Mouse (Mus musculus) hindbrain, embryonic 12.5 days (tissue): ENCODE data around the gene Golgb1. TPM values are rescaled to one million over a fixed set of nuclear protein-coding genes. Genes with fewer than 3 reads are reported as not detected.
"Not testable (repeated sequence)": the region's sequence is repeated elsewhere in the genome, so short reads cannot be mapped to it uniquely, and the experiment has no call there.

Experiments used
- ATAC-seq: fragments of 200-750 bp; cut with Nextera tagmentation; 2 replicates; pipeline ENCODE4 v1.8.0; 2017; ENCODE audit warnings: moderate TSS enrichment; ENCODE audit not compliant: low FRiP score
- H3K27ac ChIP-seq: fragments of 300-500 bp; sonication (generic); 2 replicates; pipeline ENCODE4 v1.5.1; 2016; ENCODE audit warnings: mild to moderate bottlenecking
- H3K27me3 ChIP-seq: fragments of 300-500 bp; sonication (generic); 2 replicates; pipeline ENCODE4 v1.6.1; 2016; ENCODE audit warnings: mild to moderate bottlenecking
- H3K36me3 ChIP-seq: fragments of 300-500 bp; sonication (generic); 2 replicates; pipeline ENCODE4 v1.6.1; 2016; ENCODE audit warnings: mild to moderate bottlenecking
- H3K4me1 ChIP-seq: fragments of 300-500 bp; sonication (generic); 2 replicates; pipeline ENCODE4 v1.6.1; 2016
- H3K4me2 ChIP-seq: fragments of 300-500 bp; sonication (generic); replicated peaks from 2 replicates; pipeline ENCODE4 v1.6.1; 2016; ENCODE audit warnings: mild to moderate bottlenecking
- H3K4me3 ChIP-seq: fragments of 300-500 bp; sonication (generic); 2 replicates; pipeline ENCODE4 v1.5.1; 2016; ENCODE audit warnings: mild to moderate bottlenecking
- H3K9ac ChIP-seq: fragments of 300-500 bp; sonication (generic); 2 replicates; pipeline ENCODE4 v1.6.1; 2016; ENCODE audit warnings: mild to moderate bottlenecking, moderate library complexity
- H3K9me3 ChIP-seq: fragments of 300-500 bp; sonication (generic); replicated peaks from 2 replicates; pipeline ENCODE4 v1.6.1; 2016; ENCODE audit warnings: mild to moderate bottlenecking
- WGBS: fragments of 180-500 bp; shearing (Covaris S2); methylation state at CpG from one replicate; pipeline ENCODE4 v1.1.7; 2016; 5-methylcytosine and 5-hydroxymethylcytosine counted together
- polyA plus RNA-seq: library from polyadenylated mRNA; unstranded; fragments of >200 nt; fragmentation: Nextera tagmentation; extraction: Ambion mirVana; gene quantifications from 2 replicates; pipeline ENCODE4 v1.2.1, GENCODE M21; 2016

Golgb1 gene
- 95.7 and 96.0 TPM in 2 replicates for polyA plus RNA-seq

- peak within 1 kb of the TSS; percentile 91 for H3K4me3 ChIP-seq
- under 1% methylated on average over 43 of the region's 43 CpGs for WGBS
- no peaks in the 10 kb centered on the region for H3K9me3 ChIP-seq
- ATAC-seq, result peak; percentile 100
- peak within 1 kb of the TSS; percentile 84 for H3K27ac ChIP-seq
- peak within 1 kb of the TSS; percentile 78 for H3K4me2 ChIP-seq
- peaks cover 10% of the 10 kb centered on the region for H3K36me3 ChIP-seq
- peak within 1 kb of the TSS; percentile 89 for H3K9ac ChIP-seq
- peaks cover 21% of the 10 kb centered on the region for H3K4me1 ChIP-seq
- no peaks in the 10 kb centered on the region for H3K27me3 ChIP-seq
Measured at GRCm38 (mm10) chr16:36874583-36875275, at the start of gene Golgb1, which contains the start of gene Eaf2. Golgb1 (plus strand) TSS chr16:36875140. Eaf2 (minus strand) TSS chr16:36875003.

GRCm38 (mm10) chr16:36827611-36828053 lies 47.3 kb upstream of the Golgb1 start:
- no peaks in the 10 kb centered on the region for H3K36me3 ChIP-seq
- WGBS, result 5% methylated on average over 11 of the region's 11 CpGs
- no peak overlapping the region for H3K27ac ChIP-seq
- no peaks in the 10 kb centered on the region; the same call in 1 of the 2 replicates for H3K27me3 ChIP-seq
- H3K4me3 ChIP-seq, result peak overlapping the region; percentile 73
- peaks cover 10% of the 10 kb centered on the region for H3K4me1 ChIP-seq
- H3K4me2 ChIP-seq, result peak overlapping the region; percentile 79
- ATAC-seq, result no peak; the same call in 1 of the 2 replicates
- H3K9ac ChIP-seq, result 0 out of 2 replicates have a peak overlapping the region, but pooled peaks have one; percentile 78
- no peaks in the 10 kb centered on the region for H3K9me3 ChIP-seq

- Histone ChIP-seq H3K9me3 (no peaks in the 10 kb centered on the region), H3K4me2 (peak within 1 kb of the TSS; percentile 79), H3K4me1 (peaks cover 10% of the 10 kb centered on the region), H3K27ac (peak within 1 kb of the TSS; percentile 76), H3K9ac (peak within 1 kb of the TSS; percentile 78), H3K4me3 (peak within 1 kb of the TSS; percentile 73), H3K27me3 (no peaks in the 10 kb centered on the region; the same call in 1 of the 2 replicates), H3K36me3 (no peaks in the 10 kb centered on the region)
- peak; percentile 99 for ATAC-seq
- WGBS, result under 1% methylated on average over 64 of the region's 64 CpGs
Measured at GRCm38 (mm10) chr16:36828054-36828786, 46.7 kb upstream of the Golgb1 start, which contains the start of gene Iqcb1. Iqcb1 (plus strand) TSS chr16:36828385.

GRCm38 (mm10) chr16:36828820-36829219 lies 46.1 kb upstream of the Golgb1 start:
- peak; percentile 42; the same call in 1 of the 2 replicates for ATAC-seq
- 5% methylated on average over 11 of the region's 11 CpGs for WGBS

GRCm38 (mm10) chr16:36846894-36847293 lies 28.0 kb upstream of the Golgb1 start:
- WGBS, result 96% methylated on average over 1 of the region's 1 CpGs
- H3K9me3 ChIP-seq, H3K4me2 ChIP-seq, ATAC-seq, H3K27me3 ChIP-seq, H3K4me3 ChIP-seq, H3K27ac ChIP-seq, H3K9ac ChIP-seq, H3K4me1 ChIP-seq: not testable (repeated sequence)
- peaks cover 21% of the 10 kb centered on the region; the same call in 1 of the 2 replicates for H3K36me3 ChIP-seq

More at GRCm38 (mm10) chr16:36828820-36829219, 46.1 kb upstream of the Golgb1 start:
- no peaks in the 10 kb centered on the region; the same call in 1 of the 2 replicates for H3K27me3 ChIP-seq
- peaks cover 10% of the 10 kb centered on the region for H3K4me1 ChIP-seq
- peak overlapping the region; percentile 73 for H3K4me3 ChIP-seq
- peak overlapping the region; percentile 79 for H3K4me2 ChIP-seq
- peak overlapping the region; percentile 78 for H3K9ac ChIP-seq
- peak overlapping the region; percentile 76; the same call in 1 of the 2 replicates for H3K27ac ChIP-seq
- H3K9me3 ChIP-seq, result no peaks in the 10 kb centered on the region
- H3K36me3 ChIP-seq, result no peaks in the 10 kb centered on the region

DNA sequence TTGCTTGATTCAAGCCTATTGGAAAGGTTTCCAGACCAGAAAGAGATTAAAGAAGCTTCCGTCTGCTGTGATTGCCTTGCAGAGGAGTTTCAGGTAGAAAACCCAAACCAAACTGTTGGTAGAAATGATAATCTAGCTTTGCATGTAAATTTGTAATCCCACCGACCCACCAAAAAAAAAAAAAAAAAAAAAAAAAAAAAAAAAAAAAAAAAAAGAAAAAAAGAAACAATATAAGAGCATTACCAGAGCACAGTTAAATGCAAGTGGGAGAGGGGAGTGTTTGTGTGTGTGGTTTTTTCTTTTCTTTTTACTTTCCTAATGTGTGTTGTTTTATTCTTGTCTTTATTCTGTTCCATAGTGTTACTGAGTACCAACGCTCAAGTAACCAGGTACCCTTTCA lies 23.7 kb upstream of the Golgb1 start:
- no peak overlapping the region for H3K4me3 ChIP-seq
- no peak for ATAC-seq
- peaks cover 20% of the 10 kb centered on the region for H3K36me3 ChIP-seq
- H3K9ac ChIP-seq, result no peak overlapping the region
- 93% methylated on average over 3 of the region's 3 CpGs for WGBS
- H3K27ac ChIP-seq, result no peak overlapping the region
- no peaks in the 10 kb centered on the region for H3K4me1 ChIP-seq
- no peaks in the 10 kb centered on the region for H3K27me3 ChIP-seq
- H3K4me2 ChIP-seq, result no peak overlapping the region
- H3K9me3 ChIP-seq, result no peaks in the 10 kb centered on the region

- Histone ChIP-seq H3K9me3 (no peaks in the 10 kb centered on the region), H3K27me3 (no peaks in the 10 kb centered on the region), H3K4me2 (no peak overlapping the region), H3K27ac (no peak overlapping the region), H3K4me1 (no peaks in the 10 kb centered on the region), H3K9ac (no peak overlapping the region), H3K36me3 (peaks cover 35% of the 10 kb centered on the region), H3K4me3 (no peak overlapping the region)
- no peak for ATAC-seq
- WGBS, result 96% methylated on average over 3 of the region's 3 CpGs
Measured at GRCm38 (mm10) chr16:36863585-36863984, 11.4 kb upstream of the Golgb1 start.

- ATAC-seq, result no peak
- H3K36me3 ChIP-seq, result peaks cover 42% of the 10 kb centered on the region
Measured at GRCm38 (mm10) chr16:36869442-36869841, 5.5 kb upstream of the Golgb1 start.

DNA sequence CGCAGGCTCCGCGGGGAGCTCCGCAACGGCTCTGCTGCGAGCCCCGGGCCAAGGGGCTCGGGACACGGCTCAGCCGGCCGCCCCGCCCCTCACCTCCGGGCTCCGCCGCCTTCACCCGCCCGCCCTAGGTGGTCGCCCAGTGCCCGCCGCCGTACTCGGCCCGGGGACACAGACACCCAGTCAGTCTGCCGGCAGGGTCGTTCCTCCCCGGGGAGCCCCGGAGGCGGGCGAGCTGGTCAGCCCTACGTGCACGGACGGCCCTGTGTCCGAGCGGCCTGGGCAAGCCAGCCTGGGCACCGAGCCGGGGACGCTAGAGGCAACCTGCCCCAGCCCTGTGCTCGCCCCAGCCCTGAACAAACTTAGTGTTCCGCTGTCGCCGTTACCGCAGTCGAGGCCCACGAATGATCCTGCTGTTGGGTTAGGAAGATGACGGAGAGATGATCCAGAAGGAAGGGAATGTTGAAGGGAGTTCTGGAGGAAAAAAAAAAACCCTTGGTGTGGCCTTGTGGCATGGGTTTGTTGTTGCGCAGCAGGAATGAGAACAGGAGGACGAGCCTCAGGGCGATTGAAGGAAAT lies 424 bp downstream of the Golgb1 start:
- Histone ChIP-seq H3K36me3 (peaks cover 10% of the 10 kb centered on the region), H3K9me3 (no peaks in the 10 kb centered on the region), H3K27ac (peak overlapping the region; percentile 84), H3K4me1 (peaks cover 23% of the 10 kb centered on the region), H3K4me3 (peak overlapping the region; percentile 91), H3K9ac (peak overlapping the region; percentile 89), H3K27me3 (no peaks in the 10 kb centered on the region), H3K4me2 (peak overlapping the region; percentile 78)
- WGBS, result under 1% methylated on average over 47 of the region's 48 CpGs
- peak; percentile 84 for ATAC-seq

More at GRCm38 (mm10) chr16:36869442-36869841, 5.5 kb upstream of the Golgb1 start:
- H3K9me3 ChIP-seq, result no peaks in the 10 kb centered on the region
- no peak overlapping the region for H3K27ac ChIP-seq
- no peak overlapping the region for H3K4me2 ChIP-seq
- H3K27me3 ChIP-seq, result no peaks in the 10 kb centered on the region
- 97% methylated on average over 2 of the region's 2 CpGs for WGBS
- peaks cover 8% of the 10 kb centered on the region for H3K4me1 ChIP-seq
- no peak overlapping the region for H3K9ac ChIP-seq
- no peak overlapping the region for H3K4me3 ChIP-seq

DNA sequence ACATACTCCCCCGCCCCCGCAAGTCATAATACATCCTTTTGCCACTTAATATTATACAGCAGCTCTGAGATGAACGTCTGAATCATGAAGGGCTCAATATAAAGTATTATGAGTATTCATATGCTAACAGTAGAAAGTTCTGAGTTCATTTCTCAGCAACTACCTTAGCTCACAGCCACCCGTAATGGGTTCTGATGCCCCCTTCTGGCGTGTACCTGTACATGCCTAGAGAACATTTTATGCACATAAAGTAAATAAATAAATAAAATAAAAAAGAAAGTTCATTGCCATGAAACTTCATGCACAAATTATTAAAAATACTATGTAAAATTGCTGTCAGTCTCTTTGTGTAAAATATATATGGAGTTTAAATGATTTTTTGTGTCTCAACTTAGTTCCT lies 2.4 kb downstream of the Golgb1 start:
- Histone ChIP-seq H3K27me3 (no peaks in the 10 kb centered on the region), H3K4me1 (peaks cover 23% of the 10 kb centered on the region), H3K4me3 (no peak overlapping the region), H3K27ac (no peak overlapping the region), H3K36me3 (peaks cover 1% of the 10 kb centered on the region), H3K9ac (no peak overlapping the region), H3K4me2 (no peak overlapping the region), H3K9me3 (no peaks in the 10 kb centered on the region)
- ATAC-seq, result no peak
- 80% methylated on average over 5 of the region's 5 CpGs for WGBS

- no peaks in the 10 kb centered on the region for H3K27me3 ChIP-seq
- H3K36me3 ChIP-seq, result peaks cover 8% of the 10 kb centered on the region
- 43% methylated on average over 5 of the region's 5 CpGs for WGBS
- no peak overlapping the region for H3K9ac ChIP-seq
- no peak overlapping the region for H3K27ac ChIP-seq
- H3K4me3 ChIP-seq, result no peak overlapping the region
- no peak overlapping the region for H3K4me2 ChIP-seq
- ATAC-seq, result no peak
- H3K4me1 ChIP-seq, result peaks cover 5% of the 10 kb centered on the region; the same call in 1 of the 2 replicates
- no peaks in the 10 kb centered on the region for H3K9me3 ChIP-seq
Measured at GRCm38 (mm10) chr16:36882737-36883343, 7.9 kb downstream of the Golgb1 start.
